Mouse (Mus musculus) forebrain, embryonic 16.5 days (tissue): ENCODE measurements at regions not wholly inside any gene's neighbourhood (a gene's known extent, or its start where the extent isn't known, plus 50 kb on each side); places are given as distances from the start of the nearest gene placed in this dataset.
"Not testable (repeated sequence)": the region's sequence is repeated elsewhere in the genome, so short reads cannot be mapped to it uniquely, and the experiment has no call there.

Experiments
- ATAC-seq: fragments of 200-750 bp; cut with Nextera tagmentation; 2 replicates; pipeline ENCODE4 v1.8.0; 2017; ENCODE audit warnings: mild to moderate bottlenecking, moderate library complexity
- H3K27ac ChIP-seq: fragments of 300-500 bp; sonication (generic); 2 replicates; pipeline ENCODE4 v1.5.1; 2014; ENCODE audit warnings: low read length, control low read depth
- H3K27me3 ChIP-seq: fragments of 300-500 bp; sonication (generic); replicated peaks from 2 replicates; pipeline ENCODE4 v1.6.1; 2014; ENCODE audit warnings: low read length; ENCODE audit not compliant: control insufficient read depth, insufficient read depth
- H3K36me3 ChIP-seq: fragments of 300-500 bp; sonication (generic); 2 replicates; pipeline ENCODE4 v1.6.1; 2014; ENCODE audit not compliant: control insufficient read depth, insufficient read depth
- H3K4me1 ChIP-seq: fragments of 300-500 bp; sonication (generic); replicated peaks from 2 replicates; pipeline ENCODE4 v1.6.1; 2014; ENCODE audit warnings: low read length; ENCODE audit not compliant: control insufficient read depth, insufficient read depth
- H3K4me2 ChIP-seq: fragments of 300-500 bp; sonication (generic); 2 replicates; pipeline ENCODE4 v1.6.1; 2014; ENCODE audit warnings: mild to moderate bottlenecking, low read length, control low read depth
- H3K4me3 ChIP-seq: fragments of 300-500 bp; sonication (generic); replicated peaks from 2 replicates; pipeline ENCODE4 v1.5.1; 2014; ENCODE audit warnings: mild to moderate bottlenecking, low read length, control low read depth
- H3K9ac ChIP-seq: fragments of 300-500 bp; sonication (generic); replicated peaks from 2 replicates; pipeline ENCODE4 v1.6.1; 2014; ENCODE audit warnings: low read depth, low read length, control low read depth
- H3K9me3 ChIP-seq: fragments of 300-500 bp; sonication (generic); 2 replicates; pipeline ENCODE4 v1.6.1; 2016; ENCODE audit warnings: low read length; ENCODE audit not compliant: control insufficient read depth
- WGBS: fragments of 180-500 bp; shearing (Covaris S2); extraction: QIAGEN DNeasy Blood & Tissue Kit; methylation state at CpG from one replicate; pipeline ENCODE4 v1.1.7; 2014; 5-methylcytosine and 5-hydroxymethylcytosine counted together

DNA sequence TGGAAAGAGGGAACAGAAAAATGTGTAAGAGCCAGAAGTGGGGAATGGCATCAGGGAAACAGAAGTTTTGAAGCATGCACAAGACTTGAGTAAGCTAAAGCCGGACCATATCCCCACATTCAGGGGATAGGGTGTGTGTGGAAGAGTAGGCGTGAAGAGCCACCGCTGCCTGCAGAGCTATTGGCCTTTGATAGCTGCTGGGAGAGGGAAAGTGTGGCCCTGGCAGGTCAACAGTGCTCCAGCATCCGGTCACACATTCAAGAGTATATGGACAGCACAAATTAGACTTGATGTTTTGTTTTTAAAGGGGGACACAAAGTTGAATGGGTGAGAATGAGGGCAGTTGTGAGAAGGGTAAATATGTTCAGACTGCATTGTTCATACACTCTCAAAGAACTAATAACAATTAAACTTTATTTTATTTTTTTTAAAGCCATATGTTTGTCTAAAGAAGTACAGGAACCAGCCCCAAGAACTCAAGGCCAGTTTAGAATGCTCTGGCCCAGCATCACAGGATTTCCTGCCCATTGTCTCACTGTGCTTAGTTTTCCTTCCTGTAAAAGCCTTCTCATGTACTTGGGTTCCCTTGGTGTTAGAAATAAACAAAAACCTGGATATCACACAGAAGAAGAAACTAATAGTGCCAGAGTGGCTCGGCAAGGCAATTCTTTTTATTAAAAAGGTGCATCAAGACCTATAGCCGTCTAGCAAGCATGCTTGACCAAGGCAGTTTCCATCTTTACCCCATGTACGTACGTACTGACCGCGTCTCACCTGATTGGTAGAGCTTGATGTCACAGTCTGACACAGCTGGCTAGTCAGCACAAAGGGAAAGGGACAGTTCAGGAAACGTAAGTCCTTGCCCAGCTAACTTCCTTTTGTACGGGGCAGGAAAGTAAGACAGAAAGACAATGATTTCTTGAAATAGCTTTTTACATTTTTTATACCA, 144.6 kb upstream of the Rbbp6 start:
- ATAC-seq = no peak
- no peak overlapping the region for H3K4me2 ChIP-seq
- no peak overlapping the region for H3K9ac ChIP-seq
- H3K4me1 ChIP-seq = no peaks in the 10 kb centered on the region
- no peaks in the 10 kb centered on the region for H3K36me3 ChIP-seq
- H3K27ac ChIP-seq = no peak overlapping the region
- H3K27me3 ChIP-seq = no peaks in the 10 kb centered on the region
- H3K9me3 ChIP-seq = no peaks in the 10 kb centered on the region
- WGBS = 89% methylated on average over 12 of the region's 12 CpGs
- no peak overlapping the region for H3K4me3 ChIP-seq

DNA sequence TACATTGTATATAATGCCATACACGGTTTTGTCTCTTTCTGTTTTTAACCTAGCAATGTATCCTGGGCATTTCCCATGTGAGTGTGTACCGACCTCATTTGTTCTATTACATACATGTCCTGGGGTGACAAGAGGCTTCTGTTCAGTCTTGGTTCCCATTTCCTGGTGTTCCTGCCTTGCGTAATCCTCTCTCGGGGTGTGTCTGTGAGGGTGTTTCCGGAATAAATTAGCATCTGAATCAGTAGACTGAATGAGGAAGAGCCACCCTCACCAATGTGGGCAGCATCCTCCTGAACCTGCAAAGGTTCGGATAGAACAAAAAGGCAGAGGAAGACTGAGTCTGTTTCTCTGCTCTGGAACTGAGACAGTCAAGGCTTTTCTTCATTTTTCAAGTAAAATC, 142.1 kb upstream of the Rbbp6 start:
- H3K4me3 ChIP-seq = no peak overlapping the region
- H3K9me3 ChIP-seq = no peaks in the 10 kb centered on the region
- H3K27ac ChIP-seq = no peak overlapping the region
- H3K4me1 ChIP-seq = no peaks in the 10 kb centered on the region
- no peaks in the 10 kb centered on the region for H3K36me3 ChIP-seq
- no peaks in the 10 kb centered on the region for H3K27me3 ChIP-seq
- H3K4me2 ChIP-seq = no peak overlapping the region
- H3K9ac ChIP-seq = no peak overlapping the region
- no peak for ATAC-seq
- WGBS = 57% methylated on average over 6 of the region's 6 CpGs

- Histone ChIP-seq H3K4me2 (no peak overlapping the region), H3K27me3 (no peaks in the 10 kb centered on the region), H3K9me3 (no peaks in the 10 kb centered on the region), H3K9ac (no peak overlapping the region), H3K36me3 (no peaks in the 10 kb centered on the region), H3K4me3 (no peak overlapping the region), H3K27ac (no peak overlapping the region), H3K4me1 (no peaks in the 10 kb centered on the region)
- ATAC-seq = no peak
- 76% methylated on average over 3 of the region's 3 CpGs for WGBS
Observed at GRCm38 (mm10) chr7:122839091-122839490, 126.4 kb upstream of the Rbbp6 start.

GRCm38 (mm10) chr7:122844831-122845230, 120.7 kb upstream of the Rbbp6 start:
- no peaks in the 10 kb centered on the region; the same call in 1 of the 2 replicates for H3K4me1 ChIP-seq
- no peaks in the 10 kb centered on the region for H3K36me3 ChIP-seq
- WGBS = 57% methylated on average over 2 of the region's 2 CpGs

DNA sequence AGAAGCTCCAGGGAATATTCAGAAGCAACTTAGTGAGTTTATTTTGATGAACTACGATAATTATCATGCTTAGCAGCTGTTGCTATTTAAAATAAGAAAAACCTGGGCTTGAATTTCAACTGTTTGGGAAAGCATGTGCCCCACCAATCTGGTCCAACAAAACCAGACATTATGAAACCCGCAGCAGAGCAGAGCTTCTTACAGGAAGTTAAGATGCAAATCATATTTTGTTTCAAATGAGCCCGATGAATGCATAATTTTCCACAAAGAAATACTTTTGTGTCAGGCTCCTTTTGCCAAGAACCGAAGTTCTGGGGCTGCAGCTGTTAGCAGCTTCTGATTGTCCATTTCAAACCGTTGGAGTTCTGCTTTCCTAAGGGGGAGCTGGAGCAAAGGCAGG, 118.1 kb upstream of the Rbbp6 start:
- Histone ChIP-seq H3K27ac (peak overlapping the region; percentile 8), H3K9ac (no peak overlapping the region), H3K36me3 (no peaks in the 10 kb centered on the region), H3K27me3 (no peaks in the 10 kb centered on the region), H3K4me3 (no peak overlapping the region), H3K4me2 (no peak overlapping the region), H3K9me3 (no peaks in the 10 kb centered on the region), H3K4me1 (no peaks in the 10 kb centered on the region; the same call in 1 of the 2 replicates)
- ATAC-seq = no peak; the same call in 1 of the 2 replicates
- 58% methylated on average over 5 of the region's 5 CpGs for WGBS

More at GRCm38 (mm10) chr7:122844831-122845230, 120.7 kb upstream of the Rbbp6 start:
- Histone ChIP-seq H3K27me3 (no peaks in the 10 kb centered on the region), H3K9ac (no peak overlapping the region), H3K27ac (no peak overlapping the region), H3K4me3 (no peak overlapping the region), H3K9me3 (no peaks in the 10 kb centered on the region), H3K4me2 (no peak overlapping the region)
- ATAC-seq = no peak

- Histone ChIP-seq H3K4me3 (no peak overlapping the region), H3K9ac (no peak overlapping the region), H3K27ac (no peak overlapping the region), H3K27me3 (no peaks in the 10 kb centered on the region), H3K4me2 (no peak overlapping the region), H3K4me1 (no peaks in the 10 kb centered on the region), H3K9me3 (no peaks in the 10 kb centered on the region), H3K36me3 (no peaks in the 10 kb centered on the region)
- 53% methylated on average over 2 of the region's 2 CpGs for whole genome bisulfite sequencing
- ATAC-seq = no peak
Observed at GRCm38 (mm10) chr7:122873386-122873785, 92.1 kb upstream of the Rbbp6 start.

- H3K9me3 ChIP-seq = no peaks in the 10 kb centered on the region
- no peaks in the 10 kb centered on the region for H3K4me1 ChIP-seq
- ATAC-seq = no peak
- no peak overlapping the region for H3K27ac ChIP-seq
- H3K36me3 ChIP-seq = no peaks in the 10 kb centered on the region
- H3K9ac ChIP-seq = no peak overlapping the region
- H3K4me2 ChIP-seq = no peak overlapping the region
- no peaks in the 10 kb centered on the region for H3K27me3 ChIP-seq
- H3K4me3 ChIP-seq = no peak overlapping the region
- WGBS = 81% methylated on average over 6 of the region's 6 CpGs
Observed at GRCm38 (mm10) chr7:122876286-122876685, 89.2 kb upstream of the Rbbp6 start.

DNA sequence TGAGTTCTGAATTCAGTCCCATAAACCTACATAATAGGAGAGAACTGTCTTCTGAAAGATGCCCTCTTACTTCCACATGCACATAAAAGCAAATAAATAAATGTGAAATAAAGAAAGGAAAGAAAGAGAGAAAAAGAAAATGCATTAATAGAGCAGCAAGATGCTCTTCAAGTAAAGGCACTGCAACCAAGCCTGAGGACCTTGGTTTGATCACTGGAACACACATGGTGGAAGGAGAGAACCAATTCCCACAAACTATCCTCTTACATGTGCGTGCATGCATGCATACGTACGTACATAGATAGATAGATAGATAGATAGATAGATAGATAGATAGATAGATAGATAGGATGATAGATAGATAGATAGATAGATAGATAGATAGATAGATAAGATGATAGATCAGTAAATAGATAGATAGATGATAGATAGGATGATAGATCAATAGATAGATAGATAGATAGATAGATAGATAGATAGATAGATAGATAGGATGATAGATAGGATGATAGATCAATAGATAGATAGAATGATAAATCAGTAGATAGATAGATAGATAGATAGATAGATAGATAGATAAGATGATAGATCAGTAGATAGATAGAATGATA, 83.5 kb upstream of the Rbbp6 start:
- not testable (repeated sequence) for H3K4me2 ChIP-seq, ATAC-seq, H3K9ac ChIP-seq, H3K27me3 ChIP-seq, H3K36me3 ChIP-seq, H3K27ac ChIP-seq, H3K4me1 ChIP-seq, H3K9me3 ChIP-seq, H3K4me3 ChIP-seq
- WGBS = 95% methylated on average over 3 of the region's 3 CpGs

GRCm38 (mm10) chr7:122886737-122887136, 78.7 kb upstream of the Rbbp6 start:
- no peaks in the 10 kb centered on the region for H3K4me1 ChIP-seq
- no peaks in the 10 kb centered on the region for H3K36me3 ChIP-seq
- H3K4me3 ChIP-seq = no peak overlapping the region
- H3K4me2 ChIP-seq = no peak overlapping the region
- H3K27me3 ChIP-seq = no peaks in the 10 kb centered on the region
- ATAC-seq = no peak
- no peak overlapping the region for H3K27ac ChIP-seq
- H3K9ac ChIP-seq = no peak overlapping the region
- no peaks in the 10 kb centered on the region for H3K9me3 ChIP-seq
- WGBS = 74% methylated on average over 3 of the region's 3 CpGs
